Mouse (Mus musculus): ENCODE results near the gene Slc19a1. TPM values are rescaled to one million over a fixed set of nuclear protein-coding genes. Genes with fewer than 3 reads are reported as not detected.

Slc19a1 gene
- polyA plus RNA-seq, 1 experiment from 2014 or later: 24.5 TPM

GRCm38 (mm10) chr10:77078456-77078855 lies 46.4 kb downstream of the Slc19a1 start:
- no peaks in the 10 kb centered on the region for H3K9me3 ChIP-seq (ENCODE audit: control insufficient read depth, low read length)
- WGBS: 97% methylated on average over 4 of the region's 4 CpGs
- no peak overlapping the region for H3K4me3 ChIP-seq (ENCODE audit: low read depth, low read length)
- no peak overlapping the region for H3K9ac ChIP-seq (ENCODE audit: low read depth, low read length)
- no peak overlapping the region for H3K27ac ChIP-seq (ENCODE audit: low read depth, low read length)
- H3K4me1 ChIP-seq (replicated peaks; ENCODE audit: control insufficient read depth, insufficient read depth, low read length): no peaks in the 10 kb centered on the region
- no peaks in the 10 kb centered on the region for H3K27me3 ChIP-seq (ENCODE audit: control insufficient read depth, insufficient read depth, low read length)
- DNase-seq (ENCODE audit: low spot score): no peak
- 0 out of 2 replicates have a peak, but pooled peaks cover 2% of the 10 kb centered on the region for H3K36me3 ChIP-seq (ENCODE audit: control insufficient read depth, insufficient read depth, low read length)
- no peak for ATAC-seq (ENCODE audit: low FRiP score)
- H3K4me2 ChIP-seq (replicated peaks; ENCODE audit: low read depth, low read length): no peak overlapping the region

DNA sequence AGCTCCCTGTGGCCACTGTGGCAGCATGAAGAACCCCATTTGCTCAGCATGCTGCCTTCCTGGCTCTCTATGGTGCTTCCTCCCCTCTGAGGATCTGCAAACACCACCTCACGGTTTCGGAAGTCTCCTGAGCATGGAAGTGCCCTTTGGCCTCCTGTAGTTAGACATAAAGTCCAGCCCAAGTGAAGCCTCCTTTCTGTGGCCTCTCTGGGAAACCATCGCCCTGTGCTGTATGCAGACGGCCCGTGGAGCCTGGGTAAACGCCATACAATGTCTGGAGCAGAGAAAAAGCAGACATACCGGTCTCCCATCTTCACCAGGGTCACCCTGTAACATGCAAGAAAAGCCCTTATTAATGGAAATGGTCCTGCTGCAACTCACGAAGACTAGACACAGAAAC lies 46.9 kb downstream of the Slc19a1 start:
- H3K27ac ChIP-seq (ENCODE audit: low read depth, low read length): no peak overlapping the region
- no peak overlapping the region for H3K4me2 ChIP-seq (replicated peaks; ENCODE audit: low read depth, low read length)
- ATAC-seq (ENCODE audit: low FRiP score) (no peak), DNase-seq (ENCODE audit: low spot score) (no peak)
- no peak overlapping the region for H3K9ac ChIP-seq (ENCODE audit: low read depth, low read length)
- no peak overlapping the region for H3K4me3 ChIP-seq (ENCODE audit: low read depth, low read length)
- H3K4me1 ChIP-seq (replicated peaks; ENCODE audit: control insufficient read depth, insufficient read depth, low read length): peaks cover under 1% of the 10 kb centered on the region; the same call in 1 of the 2 replicates
- H3K27me3 ChIP-seq (ENCODE audit: control insufficient read depth, insufficient read depth, low read length): no peaks in the 10 kb centered on the region
- 89% methylated on average over 8 of the region's 8 CpGs for WGBS
- H3K36me3 ChIP-seq (ENCODE audit: control insufficient read depth, insufficient read depth, low read length): no peaks in the 10 kb centered on the region
- H3K9me3 ChIP-seq (ENCODE audit: control insufficient read depth, low read length): no peaks in the 10 kb centered on the region

GRCm38 (mm10) chr10:77082453-77082852 lies 50.4 kb downstream of the Slc19a1 start:
- ATAC-seq (ENCODE audit: low FRiP score) (no peak), DNase-seq (ENCODE audit: low spot score) (peak; percentile 85)
- Histone ChIP-seq H3K27me3 (ENCODE audit: control insufficient read depth, insufficient read depth, low read length) (no peaks in the 10 kb centered on the region), H3K27ac (ENCODE audit: low read depth, low read length) (no peak overlapping the region), H3K36me3 (ENCODE audit: control insufficient read depth, insufficient read depth, low read length) (no peaks in the 10 kb centered on the region), H3K4me2 (replicated peaks; ENCODE audit: low read depth, low read length) (no peak overlapping the region), H3K9me3 (ENCODE audit: control insufficient read depth, low read length) (no peaks in the 10 kb centered on the region), H3K4me1 (replicated peaks; ENCODE audit: control insufficient read depth, insufficient read depth, low read length) (peaks cover 2% of the 10 kb centered on the region; the same call in 1 of the 2 replicates), H3K4me3 (ENCODE audit: low read depth, low read length) (no peak overlapping the region), H3K9ac (ENCODE audit: low read depth, low read length) (no peak overlapping the region)
- 45% methylated on average over 3 of the region's 3 CpGs for WGBS

DNA sequence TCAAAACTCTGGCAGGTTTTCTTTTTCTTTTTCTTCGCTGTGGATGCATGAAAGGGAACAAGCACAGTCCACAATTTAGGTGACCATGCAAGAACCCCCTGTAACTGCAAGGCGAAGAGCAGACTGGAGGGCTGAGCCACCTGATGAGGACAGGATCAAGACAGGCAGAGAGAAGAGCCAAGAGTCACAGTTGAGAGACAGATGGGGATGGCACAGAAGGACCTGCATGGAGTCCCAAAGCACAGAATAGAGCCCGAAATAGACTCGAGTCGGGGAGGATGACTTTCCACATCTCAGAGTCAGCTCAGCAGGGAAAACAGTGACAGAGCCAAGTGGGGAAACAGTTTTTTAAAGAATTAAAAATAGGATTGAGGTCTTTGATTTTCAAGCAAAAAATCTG lies 50.9 kb downstream of the Slc19a1 start:
- no peak for DNase-seq (ENCODE audit: low spot score)
- H3K4me1 ChIP-seq (replicated peaks; ENCODE audit: control insufficient read depth, insufficient read depth, low read length): peaks cover 2% of the 10 kb centered on the region; the same call in 1 of the 2 replicates
- H3K4me2 ChIP-seq (replicated peaks; ENCODE audit: low read depth, low read length): no peak overlapping the region
- no peaks in the 10 kb centered on the region for H3K36me3 ChIP-seq (ENCODE audit: control insufficient read depth, insufficient read depth, low read length)
- H3K27me3 ChIP-seq (ENCODE audit: control insufficient read depth, insufficient read depth, low read length): no peaks in the 10 kb centered on the region
- no peak for ATAC-seq (ENCODE audit: low FRiP score)
- H3K27ac ChIP-seq (ENCODE audit: low read depth, low read length): no peak overlapping the region
- no peak overlapping the region for H3K9ac ChIP-seq (ENCODE audit: low read depth, low read length)
- no peaks in the 10 kb centered on the region for H3K9me3 ChIP-seq (ENCODE audit: control insufficient read depth, low read length)
- H3K4me3 ChIP-seq (ENCODE audit: low read depth, low read length): no peak overlapping the region
- WGBS: 69% methylated on average over 5 of the region's 5 CpGs

GRCm38 (mm10) chr10:77084568-77084967 lies 52.5 kb downstream of the Slc19a1 start:
- H3K27ac ChIP-seq (ENCODE audit: low read depth, low read length): no peak overlapping the region
- no peaks in the 10 kb centered on the region for H3K9me3 ChIP-seq (ENCODE audit: control insufficient read depth, low read length)
- DNase-seq (ENCODE audit: low spot score): no peak
- H3K27me3 ChIP-seq (ENCODE audit: control insufficient read depth, insufficient read depth, low read length): no peaks in the 10 kb centered on the region
- no peak overlapping the region for H3K4me2 ChIP-seq (replicated peaks; ENCODE audit: low read depth, low read length)
- H3K36me3 ChIP-seq (ENCODE audit: control insufficient read depth, insufficient read depth, low read length): no peaks in the 10 kb centered on the region
- no peak overlapping the region for H3K4me3 ChIP-seq (ENCODE audit: low read depth, low read length)
- no peak overlapping the region for H3K9ac ChIP-seq (ENCODE audit: low read depth, low read length)
- 54% methylated on average over 1 of the region's 1 CpGs for WGBS
- peaks cover 3% of the 10 kb centered on the region; the same call in 1 of the 2 replicates for H3K4me1 ChIP-seq (replicated peaks; ENCODE audit: control insufficient read depth, insufficient read depth, low read length)
- no peak for ATAC-seq (ENCODE audit: low FRiP score)

DNA sequence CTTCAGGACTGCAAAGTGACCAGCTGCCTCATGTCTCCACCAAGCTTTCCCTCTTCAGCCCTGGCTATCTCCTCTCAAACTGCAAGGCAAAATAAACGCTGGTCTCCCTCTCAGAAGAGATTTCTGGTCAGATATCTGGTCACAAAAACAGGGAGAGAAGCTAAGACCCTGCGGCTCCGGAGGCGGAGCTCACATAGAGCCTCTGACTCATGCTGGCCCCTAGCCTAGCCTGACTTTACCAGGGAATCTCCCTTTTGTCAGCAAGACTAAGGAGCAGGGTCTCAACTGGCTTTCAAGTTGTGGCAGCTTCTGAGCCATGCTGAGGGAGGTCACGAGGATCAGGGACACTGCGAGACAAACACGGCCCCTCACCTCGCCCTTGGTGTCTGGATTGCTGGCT lies 57.3 kb downstream of the Slc19a1 start:
- Histone ChIP-seq H3K27ac (ENCODE audit: low read depth, low read length) (no peak overlapping the region), H3K9me3 (ENCODE audit: control insufficient read depth, low read length) (no peaks in the 10 kb centered on the region), H3K27me3 (ENCODE audit: control insufficient read depth, insufficient read depth, low read length) (no peaks in the 10 kb centered on the region), H3K4me1 (replicated peaks; ENCODE audit: control insufficient read depth, insufficient read depth, low read length) (peaks cover 3% of the 10 kb centered on the region; the same call in 1 of the 2 replicates), H3K9ac (ENCODE audit: low read depth, low read length) (no peak overlapping the region), H3K4me2 (replicated peaks; ENCODE audit: low read depth, low read length) (no peak overlapping the region), H3K4me3 (ENCODE audit: low read depth, low read length) (no peak overlapping the region), H3K36me3 (ENCODE audit: control insufficient read depth, insufficient read depth, low read length) (no peaks in the 10 kb centered on the region)
- WGBS: 52% methylated on average over 8 of the region's 8 CpGs
- DNase-seq (ENCODE audit: low spot score): peak; percentile 26
- no peak for ATAC-seq (ENCODE audit: low FRiP score)

GRCm38 (mm10) chr10:77090063-77090462 lies 58.0 kb downstream of the Slc19a1 start:
- 86% methylated on average over 5 of the region's 5 CpGs for WGBS

DNA sequence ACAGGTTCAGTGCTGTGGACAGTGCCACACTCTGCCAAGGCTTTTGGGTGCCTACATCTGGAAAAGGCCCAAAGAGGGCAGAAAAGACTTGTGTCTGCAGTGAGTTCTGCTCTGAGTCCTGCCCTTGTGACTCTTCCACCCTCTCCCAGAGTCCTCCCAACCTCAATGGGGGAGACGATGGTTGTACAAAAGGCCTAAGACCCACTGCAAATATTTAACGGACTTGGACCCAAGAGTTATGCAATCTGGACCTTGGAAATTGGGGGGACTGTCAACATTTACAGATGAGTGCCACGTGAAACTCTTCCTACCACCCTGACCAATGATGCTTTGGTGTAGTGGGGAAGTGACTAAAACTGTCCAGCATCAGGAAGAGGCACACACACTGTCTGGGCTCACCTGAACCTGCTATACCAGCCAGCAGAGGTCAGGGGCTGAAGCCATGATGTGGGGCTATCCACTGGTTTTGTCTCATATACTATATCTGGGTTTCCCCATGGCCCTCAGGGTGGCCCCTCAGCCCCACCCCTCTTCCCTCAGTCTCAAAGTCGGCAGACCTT lies 59.6 kb downstream of the Slc19a1 start:
- H3K27ac ChIP-seq (ENCODE audit: low read depth, low read length): no peak overlapping the region
- H3K27me3 ChIP-seq (ENCODE audit: control insufficient read depth, insufficient read depth, low read length): no peaks in the 10 kb centered on the region
- peaks cover 3% of the 10 kb centered on the region; the same call in 1 of the 2 replicates for H3K4me1 ChIP-seq (replicated peaks; ENCODE audit: control insufficient read depth, insufficient read depth, low read length)
- DNase-seq (ENCODE audit: low spot score): no peak
- WGBS: 94% methylated on average over 4 of the region's 4 CpGs
- H3K9ac ChIP-seq (ENCODE audit: low read depth, low read length): no peak overlapping the region
- no peaks in the 10 kb centered on the region for H3K36me3 ChIP-seq (ENCODE audit: control insufficient read depth, insufficient read depth, low read length)
- ATAC-seq (ENCODE audit: low FRiP score): no peak
- no peaks in the 10 kb centered on the region for H3K9me3 ChIP-seq (ENCODE audit: control insufficient read depth, low read length)
- no peak overlapping the region for H3K4me2 ChIP-seq (replicated peaks; ENCODE audit: low read depth, low read length)
- no peak overlapping the region for H3K4me3 ChIP-seq (ENCODE audit: low read depth, low read length)

More at GRCm38 (mm10) chr10:77090063-77090462, 58.0 kb downstream of the Slc19a1 start:
- peaks cover 3% of the 10 kb centered on the region; the same call in 1 of the 2 replicates for H3K4me1 ChIP-seq (replicated peaks; ENCODE audit: control insufficient read depth, insufficient read depth, low read length)
- no peaks in the 10 kb centered on the region for H3K27me3 ChIP-seq (ENCODE audit: control insufficient read depth, insufficient read depth, low read length)
- no peak overlapping the region for H3K27ac ChIP-seq (ENCODE audit: low read depth, low read length)
- no peaks in the 10 kb centered on the region for H3K9me3 ChIP-seq (ENCODE audit: control insufficient read depth, low read length)
- no peak for DNase-seq (ENCODE audit: low spot score)
- ATAC-seq (ENCODE audit: low FRiP score): no peak
- no peak overlapping the region for H3K4me2 ChIP-seq (replicated peaks; ENCODE audit: low read depth, low read length)
- H3K36me3 ChIP-seq (ENCODE audit: control insufficient read depth, insufficient read depth, low read length): no peaks in the 10 kb centered on the region
- no peak overlapping the region for H3K9ac ChIP-seq (ENCODE audit: low read depth, low read length)
- H3K4me3 ChIP-seq (ENCODE audit: low read depth, low read length): no peak overlapping the region

DNA sequence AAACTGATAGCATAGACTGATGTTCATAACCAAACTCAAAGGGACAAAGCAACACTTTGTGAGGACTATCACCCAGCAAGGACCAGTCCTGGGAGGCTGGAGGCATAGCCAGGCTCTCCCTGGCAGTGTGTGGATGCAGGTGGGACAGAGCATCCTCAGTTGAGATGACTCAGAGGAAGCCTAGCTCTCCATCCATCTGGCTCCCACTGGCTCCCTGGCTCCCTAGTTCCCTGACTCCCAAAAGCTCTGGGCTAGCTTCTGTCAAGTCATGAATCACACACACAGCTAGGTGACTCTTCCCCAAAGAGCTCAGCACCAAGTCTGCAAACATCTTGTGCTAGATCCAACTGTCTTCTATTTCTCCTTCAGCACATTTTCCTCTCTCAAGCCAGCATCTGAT lies 61.8 kb downstream of the Slc19a1 start:
- ATAC-seq (ENCODE audit: low FRiP score) (no peak), DNase-seq (ENCODE audit: low spot score) (no peak)
- H3K9me3 ChIP-seq (ENCODE audit: control insufficient read depth, low read length): no peaks in the 10 kb centered on the region
- no peak overlapping the region for H3K4me3 ChIP-seq (ENCODE audit: low read depth, low read length)
- no peak overlapping the region for H3K9ac ChIP-seq (ENCODE audit: low read depth, low read length)
- no peaks in the 10 kb centered on the region for H3K36me3 ChIP-seq (ENCODE audit: control insufficient read depth, insufficient read depth, low read length)
- H3K27me3 ChIP-seq (ENCODE audit: control insufficient read depth, insufficient read depth, low read length): no peaks in the 10 kb centered on the region
- H3K27ac ChIP-seq (ENCODE audit: low read depth, low read length): no peak overlapping the region
- H3K4me2 ChIP-seq (replicated peaks; ENCODE audit: low read depth, low read length): no peak overlapping the region
- peaks cover 3% of the 10 kb centered on the region; the same call in 1 of the 2 replicates for H3K4me1 ChIP-seq (replicated peaks; ENCODE audit: control insufficient read depth, insufficient read depth, low read length)
